Mouse (Mus musculus) C2C12 (cell line): ENCODE results near the gene Lgi4.

ENCODE experiments used
- CEBPB ChIP-seq: IDR thresholded peaks from one replicate; pipeline ENCODE4 v1.6.1; 2011; ENCODE audit warnings: low read depth, mild to moderate bottlenecking, control low read depth, moderate library complexity
- CTCF ChIP-seq: IDR thresholded peaks from one replicate; pipeline ENCODE4 v1.5.1; 2011; ENCODE audit not compliant: control insufficient read depth, insufficient read depth, insufficient read length
- MAX ChIP-seq: IDR thresholded peaks from one replicate; pipeline ENCODE4 v1.6.1; 2011; ENCODE audit warnings: mild to moderate bottlenecking, control low read depth
- MYOD1 ChIP-seq: IDR thresholded peaks from one replicate; pipeline ENCODE4 v1.6.1; 2011; ENCODE audit warnings: low read depth; ENCODE audit not compliant: control insufficient read depth, insufficient read length
- MYOG ChIP-seq: IDR thresholded peaks from one replicate; pipeline ENCODE4 v1.6.1; 2011; ENCODE audit not compliant: control insufficient read depth, insufficient read length; ENCODE audit errors: extremely low read depth
- USF1 ChIP-seq: IDR thresholded peaks from one replicate; pipeline ENCODE4 v1.6.1; 2011; ENCODE audit warnings: low read depth, mild to moderate bottlenecking, control low read depth, moderate library complexity

- TF ChIP-seq CTCF (no peak), USF1 (no peak), MAX (no peak), MYOD1 (no peak), CEBPB (no peak), MYOG (no peak)
Observed at GRCm38 (mm10) chr7:31057730-31058129, 1.4 kb upstream of the Lgi4 start.
